Mouse (Mus musculus) intestine, embryonic 14.5 days (tissue): ENCODE data around the gene Tcf7l2. TPM values are rescaled to one million over a fixed set of nuclear protein-coding genes. Genes with fewer than 3 reads are reported as not detected.
A peak's percentile ranks its signal among the peaks of the same experiment; 100 is the strongest.

Experiments
- ATAC-seq: fragments of 200-750 bp; cut with Nextera tagmentation; replicated peaks from 2 replicates; pipeline ENCODE4 v1.8.0; 2017; ENCODE audit warnings: low read depth, moderate number of reproducible peaks, moderate TSS enrichment, moderate library complexity; ENCODE audit not compliant: low FRiP score, low TSS enrichment
- DNase-seq: peaks from one replicate; pipeline ENCODE4 v3.0.0-alpha.2; 2018; ENCODE audit warnings: low spot score
- H3K27ac ChIP-seq: fragments of 300-500 bp; sonication (generic); 2 replicates; pipeline ENCODE4 v1.5.1; 2014; ENCODE audit warnings: low read depth, mild to moderate bottlenecking, control low read depth
- H3K27me3 ChIP-seq: fragments of 300-500 bp; sonication (generic); replicated peaks from 2 replicates; pipeline ENCODE4 v1.6.1; 2014; ENCODE audit warnings: low read length, control low read depth; ENCODE audit not compliant: control insufficient read depth, insufficient read depth
- H3K36me3 ChIP-seq: fragments of 300-500 bp; sonication (generic); 2 replicates; pipeline ENCODE4 v1.6.1; 2014; ENCODE audit warnings: low read length, control low read depth; ENCODE audit not compliant: control insufficient read depth, insufficient read depth
- H3K4me1 ChIP-seq: fragments of 300-500 bp; sonication (generic); replicated peaks from 2 replicates; pipeline ENCODE4 v1.6.1; 2014; ENCODE audit warnings: low read length, control low read depth, mixed read lengths; ENCODE audit not compliant: control insufficient read depth, insufficient read depth
- H3K4me2 ChIP-seq: fragments of 300-500 bp; sonication (generic); 2 replicates; pipeline ENCODE4 v1.6.1; 2014; ENCODE audit warnings: low read length
- H3K4me3 ChIP-seq: fragments of 300-500 bp; sonication (generic); 2 replicates; pipeline ENCODE4 v1.5.1; 2014; ENCODE audit warnings: low read depth, low read length, control low read depth, mixed read lengths
- H3K9ac ChIP-seq: fragments of 300-500 bp; sonication (generic); 2 replicates; pipeline ENCODE4 v1.6.1; 2014; ENCODE audit warnings: mild to moderate bottlenecking, low read length
- H3K9me3 ChIP-seq: fragments of 300-500 bp; sonication (generic); 2 replicates; pipeline ENCODE4 v1.6.1; 2016; ENCODE audit warnings: low read length, control low read depth; ENCODE audit not compliant: control insufficient read depth
- WGBS: fragments of 180-500 bp; shearing (Covaris S2); extraction: QIAGEN DNeasy Blood & Tissue Kit; methylation state at CpG from one replicate; pipeline ENCODE4 v1.1.7; 2014; 5-methylcytosine and 5-hydroxymethylcytosine counted together
- polyA plus RNA-seq: library from polyadenylated mRNA; unstranded; fragments of >200 nt; fragmentation: Nextera tagmentation; extraction: Ambion mirVana; gene quantifications from 2 replicates; pipeline ENCODE4 v1.2.1, GENCODE M21; 2014

The Tcf7l2 gene
- polyA plus RNA-seq, 1 experiment from 2014 or later = 97.2 TPM

DNA sequence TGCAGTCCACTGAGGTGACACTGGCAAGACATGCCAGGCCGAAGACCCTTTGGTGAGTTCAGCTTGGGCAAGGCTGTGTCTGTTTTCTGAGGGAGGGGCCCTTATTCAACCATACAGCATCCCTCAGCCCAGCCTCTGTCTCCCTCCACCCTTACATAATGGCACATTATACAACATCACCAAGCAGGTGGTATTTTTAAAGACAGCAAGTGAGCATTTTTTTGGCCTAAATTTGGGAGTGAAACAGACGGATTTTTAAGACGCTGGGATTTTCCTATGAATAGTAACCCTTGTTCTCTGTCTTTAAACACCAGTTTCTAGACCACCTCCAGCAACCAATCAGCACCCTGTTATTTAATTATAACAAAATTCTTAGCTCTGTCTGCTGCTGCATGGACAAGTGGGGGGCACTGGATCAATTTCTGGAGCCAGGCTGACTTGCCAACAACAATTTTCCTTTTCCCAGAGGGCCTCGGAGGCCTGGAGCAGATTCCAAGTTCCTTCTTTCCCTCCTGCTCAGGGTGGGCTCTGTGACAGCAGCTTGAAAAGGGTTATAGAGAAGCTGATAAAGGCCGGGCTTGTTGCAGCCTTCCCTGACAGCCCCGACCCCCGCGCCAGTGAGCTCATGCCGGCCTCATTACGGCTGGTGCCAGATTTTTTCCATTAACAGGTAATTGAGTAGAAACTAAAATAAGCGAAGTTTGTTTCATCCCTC is 199.1 kb downstream of the Tcf7l2 start:
- no peaks in the 10 kb centered on the region for H3K9me3 ChIP-seq
- no peak overlapping the region for H3K4me3 ChIP-seq
- 0 out of 2 replicates have a peak, but pooled peaks cover 6% of the 10 kb centered on the region for H3K4me1 ChIP-seq
- H3K27ac ChIP-seq = no peak overlapping the region
- ATAC-seq = no peak
- H3K9ac ChIP-seq = no peak overlapping the region
- WGBS = 38% methylated on average over 11 of the region's 11 CpGs
- H3K4me2 ChIP-seq = no peak overlapping the region
- no peaks in the 10 kb centered on the region for H3K27me3 ChIP-seq
- DNase-seq = peak; percentile 50
- H3K36me3 ChIP-seq = no peaks in the 10 kb centered on the region

DNA sequence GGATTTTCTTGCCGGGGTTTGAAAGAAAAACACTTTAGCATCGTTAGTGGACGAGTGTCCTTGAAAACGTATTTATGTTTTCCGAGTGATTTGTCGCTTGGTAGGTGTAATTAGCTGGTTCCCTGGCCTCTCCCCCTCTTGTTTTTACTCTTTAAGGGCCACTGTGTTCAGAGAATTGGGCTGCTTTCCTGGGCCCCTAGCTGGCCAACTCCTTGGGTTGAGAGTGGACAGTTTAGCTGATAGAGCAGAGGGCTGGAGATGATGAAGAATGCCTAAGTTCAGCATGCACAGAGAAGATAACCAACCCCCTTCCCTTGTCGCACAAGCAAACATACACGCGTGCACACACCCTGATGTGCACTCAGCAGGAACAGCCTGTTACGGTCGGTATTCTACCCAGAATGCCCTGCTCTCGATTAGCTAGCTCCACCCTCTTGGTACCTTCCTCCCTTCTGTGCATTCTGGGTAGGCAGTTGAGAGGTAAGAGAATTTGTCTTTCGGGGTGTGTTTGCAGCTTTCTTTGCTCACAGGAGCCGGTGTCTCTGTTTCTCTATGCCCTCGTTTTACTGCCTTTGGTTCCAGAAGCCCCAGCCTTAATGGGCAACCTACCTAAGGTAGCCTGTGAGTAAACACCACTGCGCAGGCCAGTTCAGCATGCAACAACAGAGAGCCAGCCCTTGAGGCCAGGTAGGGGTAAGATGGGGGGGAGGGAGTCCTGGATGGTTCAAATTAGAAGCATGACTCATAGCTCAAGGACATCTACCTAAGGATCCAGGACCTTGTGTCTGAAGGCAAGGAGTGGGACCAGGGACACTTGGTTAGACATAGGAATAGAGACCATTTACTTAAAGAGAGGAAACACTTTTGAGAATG is 199.9 kb downstream of the Tcf7l2 start:
- DNase-seq (peak; percentile 38), ATAC-seq (no peak)
- no peak overlapping the region for H3K4me2 ChIP-seq
- no peak overlapping the region for H3K27ac ChIP-seq
- H3K27me3 ChIP-seq = no peaks in the 10 kb centered on the region
- no peaks in the 10 kb centered on the region for H3K9me3 ChIP-seq
- WGBS = 68% methylated on average over 16 of the region's 16 CpGs
- 0 out of 2 replicates have a peak, but pooled peaks cover 6% of the 10 kb centered on the region for H3K4me1 ChIP-seq
- H3K36me3 ChIP-seq = no peaks in the 10 kb centered on the region
- H3K9ac ChIP-seq = no peak overlapping the region
- H3K4me3 ChIP-seq = no peak overlapping the region

DNA sequence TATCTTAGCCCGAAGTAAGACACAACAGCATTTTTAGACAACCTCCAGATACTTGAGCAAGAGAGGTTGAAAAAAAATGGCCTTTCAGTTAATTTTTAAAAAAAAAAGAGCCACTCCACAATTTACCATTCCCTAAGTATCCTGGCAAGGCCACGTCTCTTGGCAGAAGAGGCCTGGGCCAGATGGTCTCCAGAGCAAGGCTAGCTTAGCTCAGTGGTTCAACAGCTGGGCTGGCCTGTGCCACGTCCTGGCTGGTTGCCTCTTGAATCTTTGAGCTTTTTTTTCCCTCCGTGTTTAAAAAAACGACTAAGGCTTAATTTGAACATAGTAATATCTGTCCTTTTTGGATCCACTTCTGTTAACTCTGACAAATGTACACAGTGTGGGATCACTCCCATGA is 209.8 kb downstream of the Tcf7l2 start:
- no peaks in the 10 kb centered on the region; the same call in 1 of the 2 replicates for H3K4me1 ChIP-seq
- no peak for ATAC-seq
- no peaks in the 10 kb centered on the region for H3K36me3 ChIP-seq
- H3K27ac ChIP-seq = no peak overlapping the region
- WGBS = 73% methylated on average over 5 of the region's 5 CpGs
- no peaks in the 10 kb centered on the region for H3K27me3 ChIP-seq
- H3K4me2 ChIP-seq = no peak overlapping the region
- DNase-seq = peak; percentile 39
- no peak overlapping the region for H3K4me3 ChIP-seq
- H3K9ac ChIP-seq = no peak overlapping the region
- H3K9me3 ChIP-seq = no peaks in the 10 kb centered on the region

DNA sequence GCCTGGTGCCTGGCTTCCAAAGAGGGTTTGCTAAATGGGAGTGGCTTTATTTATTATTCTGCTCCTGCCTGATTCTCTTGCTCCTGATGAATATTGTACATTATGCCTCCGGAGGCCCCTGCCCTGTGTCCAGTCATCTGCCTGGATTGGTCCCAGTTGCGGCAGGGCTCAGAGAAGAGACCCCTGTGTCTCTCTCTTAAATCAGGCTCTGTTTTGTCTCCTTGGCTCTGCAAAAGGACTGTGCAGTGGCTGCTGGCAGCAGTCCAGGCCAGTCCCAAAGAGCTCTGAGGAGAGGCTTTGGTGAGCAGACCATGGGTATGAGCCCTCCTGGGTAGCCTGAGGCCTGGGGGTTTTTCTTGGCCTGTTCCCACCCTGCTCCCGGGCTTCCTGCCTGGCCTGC is 211.6 kb downstream of the Tcf7l2 start:
- DNase-seq (peak; percentile 61), ATAC-seq (no peak)
- no peak overlapping the region for H3K4me3 ChIP-seq
- no peak overlapping the region for H3K4me2 ChIP-seq
- H3K27ac ChIP-seq = no peak overlapping the region
- H3K27me3 ChIP-seq = no peaks in the 10 kb centered on the region
- H3K9me3 ChIP-seq = no peaks in the 10 kb centered on the region
- H3K36me3 ChIP-seq = no peaks in the 10 kb centered on the region
- WGBS = 42% methylated on average over 3 of the region's 3 CpGs
- no peaks in the 10 kb centered on the region; the same call in 1 of the 2 replicates for H3K4me1 ChIP-seq
- H3K9ac ChIP-seq = no peak overlapping the region

DNA sequence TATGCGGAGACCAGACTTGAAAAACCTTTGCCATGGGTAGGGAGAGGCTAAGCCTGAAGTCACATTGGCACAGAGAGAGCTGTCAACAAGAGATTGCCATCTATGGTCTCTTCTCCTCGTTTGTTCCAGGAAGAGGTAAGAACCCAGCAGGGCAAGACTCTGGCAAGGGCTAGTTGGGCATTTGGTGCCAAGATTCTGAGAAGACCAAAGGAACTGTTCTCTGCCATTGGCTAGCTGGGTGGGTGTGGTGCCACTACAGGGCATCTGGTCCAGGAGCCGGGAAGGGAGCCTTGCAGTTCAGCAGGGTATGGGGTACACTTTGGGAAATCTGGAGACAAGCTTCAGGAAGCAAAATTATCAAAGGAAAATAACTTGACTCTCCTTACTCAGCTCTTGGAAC is 213.5 kb downstream of the Tcf7l2 start:
- no peak for ATAC-seq
- 80% methylated on average over 3 of the region's 3 CpGs for WGBS
- no peak overlapping the region for H3K4me3 ChIP-seq
- no peaks in the 10 kb centered on the region for H3K27me3 ChIP-seq
- no peaks in the 10 kb centered on the region; the same call in 1 of the 2 replicates for H3K4me1 ChIP-seq
- H3K9ac ChIP-seq = no peak overlapping the region
- no peaks in the 10 kb centered on the region for H3K36me3 ChIP-seq
- no peak for DNase-seq
- no peak overlapping the region for H3K27ac ChIP-seq
- no peak overlapping the region for H3K4me2 ChIP-seq
- H3K9me3 ChIP-seq = peaks cover 9% of the 10 kb centered on the region

DNA sequence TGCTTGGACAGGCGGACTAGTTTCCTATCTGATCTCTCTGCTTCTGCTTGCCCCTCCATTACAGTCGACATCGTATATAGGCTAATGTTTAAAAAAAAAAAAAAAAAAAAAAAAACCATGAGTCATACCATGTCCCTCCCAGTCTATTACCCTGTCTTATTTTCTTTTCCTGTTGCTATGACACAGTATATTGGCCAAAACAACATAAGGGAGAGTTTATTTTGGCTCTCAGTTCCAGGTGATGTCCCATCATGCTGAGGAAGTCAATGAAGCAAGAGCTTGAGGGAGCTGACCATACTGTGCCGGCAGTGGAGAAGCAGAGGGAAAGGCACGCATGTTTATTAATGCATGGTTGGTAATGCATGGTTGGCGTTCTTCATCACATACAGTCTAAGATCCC is 215.1 kb downstream of the Tcf7l2 start:
- no peak overlapping the region for H3K4me2 ChIP-seq
- H3K9me3 ChIP-seq = peaks cover 9% of the 10 kb centered on the region
- no peaks in the 10 kb centered on the region; the same call in 1 of the 2 replicates for H3K4me1 ChIP-seq
- no peak overlapping the region for H3K27ac ChIP-seq
- DNase-seq (no peak), ATAC-seq (no peak)
- no peak overlapping the region for H3K4me3 ChIP-seq
- H3K27me3 ChIP-seq = no peaks in the 10 kb centered on the region
- H3K36me3 ChIP-seq = no peaks in the 10 kb centered on the region
- H3K9ac ChIP-seq = no peak overlapping the region
- 90% methylated on average over 6 of the region's 6 CpGs for WGBS

DNA sequence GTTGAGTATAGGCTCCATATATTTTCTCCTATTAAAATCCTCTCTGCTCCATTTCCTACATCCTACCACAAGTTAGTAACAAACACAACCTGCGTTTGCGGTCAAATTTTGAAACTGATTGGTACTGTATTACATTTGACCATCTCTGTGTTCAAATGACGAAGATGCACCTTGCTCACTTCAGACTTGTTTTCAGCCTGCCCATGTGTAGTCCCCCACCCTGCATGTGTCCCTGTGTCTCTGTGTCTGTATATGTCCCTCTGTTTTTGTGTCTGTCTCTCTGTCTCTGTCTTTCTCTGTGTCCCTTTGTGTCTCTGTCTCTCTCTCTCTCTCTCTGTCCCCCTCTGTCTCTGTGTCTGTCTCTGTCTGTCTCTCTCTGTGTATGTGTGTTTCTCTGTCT is 222.8 kb downstream of the Tcf7l2 start:
- Histone ChIP-seq H3K27ac (no peak overlapping the region), H3K36me3 (no peaks in the 10 kb centered on the region), H3K27me3 (no peaks in the 10 kb centered on the region; the same call in 1 of the 2 replicates), H3K4me3 (no peak overlapping the region), H3K4me1 (no peaks in the 10 kb centered on the region), H3K4me2 (no peak overlapping the region), H3K9ac (no peak overlapping the region), H3K9me3 (peaks cover 4% of the 10 kb centered on the region; the same call in 1 of the 2 replicates)
- no peak for ATAC-seq
- DNase-seq = peak; percentile 27
- 93% methylated on average over 3 of the region's 3 CpGs for WGBS

DNA sequence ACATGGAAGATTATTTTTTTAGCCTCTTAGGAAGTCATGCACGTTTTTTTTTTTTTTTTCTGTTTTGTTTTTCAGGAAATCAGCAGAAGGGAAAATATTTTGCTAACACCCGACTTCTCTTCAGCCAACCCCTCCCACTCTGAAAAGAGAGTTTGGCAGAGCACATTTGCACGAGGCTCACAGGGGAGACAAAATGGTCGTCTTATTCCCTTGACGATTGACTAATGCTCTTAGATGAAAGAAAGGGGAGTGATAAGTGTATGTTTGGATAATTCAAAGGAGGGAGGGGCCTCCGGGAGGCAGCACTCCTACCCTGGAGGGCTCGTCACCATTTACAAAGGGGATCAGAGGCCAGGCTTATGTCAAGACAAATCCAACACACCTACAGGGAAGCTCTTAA is 224.4 kb downstream of the Tcf7l2 start:
- Histone ChIP-seq H3K27ac (no peak overlapping the region), H3K4me1 (peaks cover 5% of the 10 kb centered on the region; the same call in 1 of the 2 replicates), H3K27me3 (no peaks in the 10 kb centered on the region; the same call in 1 of the 2 replicates), H3K9me3 (0 out of 2 replicates have a peak, but pooled peaks cover 2% of the 10 kb centered on the region), H3K9ac (no peak overlapping the region), H3K36me3 (no peaks in the 10 kb centered on the region), H3K4me3 (no peak overlapping the region), H3K4me2 (no peak overlapping the region)
- peak; percentile 33 for DNase-seq
- 24% methylated on average over 7 of the region's 7 CpGs for WGBS
- ATAC-seq = no peak
